Mouse (Mus musculus) 416B (cell line): Measurements from ENCODE around the gene Fkbp3.

Experiments used
- DNase-seq: peaks from one replicate; pipeline ENCODE4 v3.0.0; 2011; ENCODE audit warnings: low read depth

Fkbp3 gene

DNA sequence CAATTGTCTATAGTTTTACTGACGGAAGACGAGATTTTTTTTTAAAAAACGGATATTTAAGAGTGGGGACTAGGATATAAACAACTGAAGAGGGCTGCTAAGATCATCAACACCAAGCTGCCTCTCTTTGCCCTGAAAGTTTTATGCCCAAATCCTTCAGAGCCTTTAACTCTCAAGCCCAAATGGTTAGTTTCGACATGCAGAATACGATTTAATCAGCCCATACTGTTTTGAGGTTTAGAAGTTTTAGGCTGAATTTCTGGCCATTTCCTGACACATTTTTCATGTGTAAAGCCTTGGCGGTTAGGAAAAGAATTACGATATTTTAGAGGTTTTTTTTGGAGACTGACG, 38.0 kb downstream of the Fkbp3 start:
- DNase-seq, result no peak

DNA sequence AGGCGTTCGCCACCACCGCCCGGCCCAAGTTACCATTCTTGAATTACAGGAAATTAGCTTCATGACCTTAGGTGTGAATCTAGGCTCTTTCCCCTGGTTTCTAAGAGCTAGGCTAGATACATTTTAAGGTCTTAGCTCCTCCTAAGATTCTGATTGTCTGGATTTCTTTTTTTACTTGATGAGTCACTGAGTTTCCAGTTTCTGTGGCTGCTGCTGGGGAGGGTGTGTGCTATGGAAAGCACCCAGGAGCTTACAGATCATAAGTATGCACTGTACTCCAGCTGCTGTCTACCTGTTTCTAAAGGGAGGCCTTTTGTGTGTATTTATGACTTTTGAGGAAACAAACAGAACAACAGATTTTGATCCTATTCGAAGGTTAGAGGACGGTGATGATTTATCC, 51.0 kb downstream of the Fkbp3 start:
- peak; percentile 26 for DNase-seq
